Mouse (Mus musculus): Measurements from ENCODE around the gene Zbtb6.

Zbtb6 gene

DNA sequence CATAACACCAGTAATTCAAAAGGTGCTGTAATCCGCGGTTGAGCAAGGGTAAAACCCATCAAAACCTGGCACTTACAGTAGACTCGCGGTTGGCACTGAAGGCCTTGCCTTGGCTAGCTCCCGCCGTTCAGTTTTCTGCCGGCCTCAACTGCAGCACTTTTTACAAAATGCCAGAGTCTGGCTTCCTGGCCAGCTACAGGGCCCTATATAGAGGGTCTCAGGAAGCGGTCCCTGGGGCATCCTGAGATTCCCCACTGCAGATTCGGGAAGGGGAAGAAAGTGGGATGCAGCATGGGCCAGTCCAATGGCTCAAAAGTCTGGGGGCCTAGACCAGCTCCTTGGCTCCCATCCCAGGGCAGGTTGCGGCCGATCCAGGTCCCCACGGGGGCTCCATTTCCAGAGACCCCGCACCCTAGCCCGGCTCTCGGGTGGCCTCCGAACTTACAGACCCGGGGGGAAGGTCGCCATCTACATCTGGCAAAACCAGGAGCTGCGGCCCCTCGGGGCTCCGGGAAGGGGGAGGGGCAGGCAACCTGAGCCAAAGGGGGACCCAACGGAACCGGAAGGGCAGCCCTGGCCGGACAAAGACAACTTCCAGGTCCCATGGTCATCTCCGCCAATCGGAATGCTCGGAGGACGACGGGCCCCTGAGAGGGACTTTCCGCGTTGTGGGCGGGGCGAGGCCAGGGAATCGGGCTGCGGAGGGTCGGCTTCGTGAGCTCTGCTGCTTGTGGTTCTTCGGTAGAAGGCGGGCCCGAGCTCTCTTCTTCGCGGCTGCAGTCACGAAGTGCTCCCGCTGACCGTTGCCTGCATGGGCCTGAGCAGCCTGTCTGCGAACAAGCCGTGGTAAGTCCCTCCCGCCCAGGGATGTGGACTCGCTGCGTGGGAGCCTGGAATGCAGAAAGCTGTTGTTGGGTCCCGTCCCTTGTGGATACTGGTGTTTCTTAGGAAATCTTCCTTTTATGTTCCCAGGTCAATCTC lies at the start of gene Zbtb6, which contains the start of the genes Zbtb26 and Rabgap1:
Gene Zbtb6 (minus strand): TSS at position 561 of the 981 bp plus-strand sequence.
Gene Zbtb26 (minus strand): TSS at position 525 of the 981 bp plus-strand sequence.
Gene Rabgap1 (plus strand): TSS at position 669 of the 981 bp plus-strand sequence.
- in situ Hi-C loops (cut with MboI; ENCODE audit: low sequenced_read_pairs): no loop called here

DNA sequence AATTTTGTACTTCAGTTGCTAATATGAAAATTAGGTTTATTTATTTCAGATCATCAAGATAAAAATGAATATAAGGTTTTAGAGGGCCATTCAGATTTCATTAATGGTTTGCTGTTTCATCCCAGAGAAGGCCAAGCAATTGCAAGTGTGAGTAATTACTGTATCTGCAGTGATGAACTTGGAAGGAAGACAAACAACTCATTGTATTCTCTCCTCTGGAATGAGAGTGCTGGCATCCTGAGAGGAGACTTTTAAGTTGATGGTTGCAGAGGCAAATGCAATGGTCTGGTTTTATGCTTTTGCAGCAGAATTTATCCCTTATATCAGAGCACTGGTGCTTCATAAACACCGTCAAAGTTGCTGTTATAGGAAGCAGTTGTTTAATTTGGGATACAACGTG lies 46.0 kb upstream of the Zbtb6 start:
- in situ Hi-C loops (cut with MboI; ENCODE audit: low sequenced_read_pairs): no loop called here

GRCm38 (mm10) chr2:37486408-37486807 lies 43.4 kb upstream of the Zbtb6 start:
- in situ Hi-C loops (cut with MboI; ENCODE audit: low sequenced_read_pairs): no loop called here

DNA sequence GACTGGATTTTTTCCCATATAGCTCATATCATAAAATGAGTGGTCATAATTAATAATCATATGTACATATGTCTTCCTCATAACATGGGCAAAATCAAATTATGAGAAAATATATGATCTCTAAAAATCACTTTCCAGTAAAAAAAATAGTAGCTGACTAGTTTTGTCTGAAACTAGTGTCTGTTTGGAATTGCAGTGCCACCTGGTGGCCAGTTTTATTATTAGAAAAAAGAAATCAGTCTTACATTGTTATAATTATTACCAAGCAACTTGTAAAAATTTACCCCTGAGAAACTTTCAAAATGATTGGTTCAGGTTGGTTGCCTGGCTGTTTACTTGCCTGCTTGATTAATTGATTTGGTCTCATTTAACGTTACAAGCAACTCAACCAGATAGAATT lies 42.4 kb upstream of the Zbtb6 start:
- in situ Hi-C loops (cut with MboI; ENCODE audit: low sequenced_read_pairs): no loop called here

- in situ Hi-C loops (cut with MboI; ENCODE audit: low sequenced_read_pairs): no loop called here
Measured at GRCm38 (mm10) chr2:37484165-37484564, 41.2 kb upstream of the Zbtb6 start.

GRCm38 (mm10) chr2:37480039-37480438 lies 37.1 kb upstream of the Zbtb6 start:
- in situ Hi-C loops (cut with MboI; ENCODE audit: low sequenced_read_pairs): no loop called here

- in situ Hi-C loops (cut with MboI; ENCODE audit: low sequenced_read_pairs): no loop called here
Measured at GRCm38 (mm10) chr2:37479559-37479958, 36.6 kb upstream of the Zbtb6 start.

DNA sequence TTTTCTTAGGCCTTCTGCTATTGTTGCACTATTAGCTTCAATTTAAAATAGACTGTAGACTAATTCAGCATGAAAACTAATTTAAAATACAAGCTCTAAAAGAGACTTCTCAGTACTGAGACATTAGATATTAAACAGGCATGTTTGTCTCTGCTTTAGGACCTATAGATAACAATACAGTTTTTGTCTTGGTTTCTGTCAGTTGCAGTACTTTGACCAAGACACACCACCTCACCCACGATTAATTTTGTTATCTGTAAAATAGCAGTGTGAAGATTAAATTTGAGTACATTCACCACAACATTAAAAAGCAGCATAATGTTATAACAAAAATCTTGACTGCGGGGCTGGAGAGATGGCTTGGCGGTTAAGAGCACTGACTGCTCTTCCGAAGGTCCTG lies 23.3 kb upstream of the Zbtb6 start:
- in situ Hi-C loops (cut with MboI; ENCODE audit: low sequenced_read_pairs): no loop called here

- in situ Hi-C loops (cut with MboI; ENCODE audit: low sequenced_read_pairs): no loop called here
Measured at GRCm38 (mm10) chr2:37460707-37461106, 17.7 kb upstream of the Zbtb6 start.

- in situ Hi-C loops (cut with MboI; ENCODE audit: low sequenced_read_pairs): no loop called here
Measured at GRCm38 (mm10) chr2:37452376-37452760, 9.4 kb upstream of the Zbtb6 start.

- in situ Hi-C loops (cut with MboI; ENCODE audit: low sequenced_read_pairs): no loop called here
Measured at GRCm38 (mm10) chr2:37451667-37452375, 8.8 kb upstream of the Zbtb6 start.

- in situ Hi-C loops (cut with MboI; ENCODE audit: low sequenced_read_pairs): no loop called here
Measured at GRCm38 (mm10) chr2:37431609-37432008, 11.4 kb downstream of the Zbtb6 start.

DNA sequence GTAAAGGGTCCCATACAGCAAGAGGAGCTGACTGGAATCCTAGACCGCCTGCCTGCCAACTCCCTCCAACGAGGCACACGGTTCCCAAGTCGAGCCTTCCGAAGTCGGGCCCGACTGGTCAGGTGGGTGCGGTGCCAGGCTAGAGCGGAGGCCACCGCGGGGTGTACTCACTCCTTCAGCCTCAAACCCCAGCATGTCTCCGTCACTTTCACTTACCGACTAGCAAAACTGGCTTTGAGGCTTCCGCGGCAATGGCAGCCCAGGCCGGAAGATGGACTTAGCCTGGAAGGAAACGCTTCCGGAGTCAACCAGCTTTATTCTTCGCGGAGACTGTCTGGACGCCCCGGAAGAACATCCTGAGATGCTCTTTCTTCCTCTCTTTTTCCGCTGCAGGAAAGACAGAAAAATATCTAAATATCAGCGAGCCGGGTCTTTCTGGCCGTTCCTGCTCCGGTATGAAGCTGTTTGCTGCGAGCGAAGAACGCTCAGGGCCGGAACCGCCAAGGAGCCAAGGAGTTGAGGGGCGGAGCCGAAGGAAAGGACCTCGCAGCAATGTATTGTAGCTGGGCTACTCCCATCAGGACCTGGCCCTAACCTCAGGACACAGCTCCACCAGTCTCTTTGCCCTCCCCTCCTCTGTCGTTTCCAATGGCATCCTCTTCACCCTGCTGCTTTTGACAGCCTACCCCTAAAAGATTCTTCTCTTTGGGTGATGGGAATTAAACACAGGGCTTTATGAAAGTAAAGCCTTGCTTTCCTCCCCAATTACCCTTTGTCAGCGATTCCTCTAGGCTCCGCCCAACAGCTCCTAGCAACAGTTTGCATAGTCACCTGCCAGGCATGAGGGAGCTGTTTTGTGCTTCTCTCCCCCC lies 12.1 kb downstream of the Zbtb6 start:
- in situ Hi-C loops (cut with MboI; ENCODE audit: low sequenced_read_pairs): no loop called here

- in situ Hi-C loops (cut with MboI; ENCODE audit: low sequenced_read_pairs): no loop called here
Measured at GRCm38 (mm10) chr2:37423671-37424070, 19.3 kb downstream of the Zbtb6 start.

- in situ Hi-C loops (cut with MboI; ENCODE audit: low sequenced_read_pairs): no loop called here
Measured at GRCm38 (mm10) chr2:37422306-37423304, 20.4 kb downstream of the Zbtb6 start, which contains the start of gene Rc3h2. TSS of gene Rc3h2 (minus strand) at chr2:37422903.

GRCm38 (mm10) chr2:37421903-37422302 lies 21.1 kb downstream of the Zbtb6 start:
- in situ Hi-C loops (cut with MboI; ENCODE audit: low sequenced_read_pairs): no loop called here

DNA sequence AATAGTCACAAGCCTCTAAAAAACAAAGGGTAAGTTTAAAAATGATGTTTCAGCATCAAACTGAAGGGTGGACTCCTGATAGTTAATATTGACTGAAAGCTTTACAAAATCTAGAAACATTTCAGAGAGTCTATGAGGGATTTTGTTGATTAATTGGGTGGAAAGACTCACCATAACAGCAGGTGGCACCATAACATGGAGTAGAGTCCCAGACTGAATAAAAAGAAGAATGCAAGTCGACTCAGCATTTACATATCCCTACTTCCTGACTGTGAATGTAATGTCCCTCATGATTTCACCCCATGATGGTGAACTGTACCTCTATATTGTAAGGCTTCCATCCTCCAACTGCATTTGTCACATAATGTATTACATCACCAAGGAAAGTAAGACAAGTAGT lies 47.4 kb downstream of the Zbtb6 start:
- in situ Hi-C loops (cut with MboI; ENCODE audit: low sequenced_read_pairs): loop anchor here (25.0 kb wide), 1 partner anchor 367 kb away; no protein-coding TSS in a partner anchor

GRCm38 (mm10) chr2:37382921-37383320 lies 60.0 kb downstream of the Zbtb6 start:
- in situ Hi-C loops (cut with MboI; ENCODE audit: low sequenced_read_pairs): loop anchor here (10.0 to 25.0 kb wide), 2 partner anchors 112 to 379 kb away; no protein-coding TSS in a partner anchor

DNA sequence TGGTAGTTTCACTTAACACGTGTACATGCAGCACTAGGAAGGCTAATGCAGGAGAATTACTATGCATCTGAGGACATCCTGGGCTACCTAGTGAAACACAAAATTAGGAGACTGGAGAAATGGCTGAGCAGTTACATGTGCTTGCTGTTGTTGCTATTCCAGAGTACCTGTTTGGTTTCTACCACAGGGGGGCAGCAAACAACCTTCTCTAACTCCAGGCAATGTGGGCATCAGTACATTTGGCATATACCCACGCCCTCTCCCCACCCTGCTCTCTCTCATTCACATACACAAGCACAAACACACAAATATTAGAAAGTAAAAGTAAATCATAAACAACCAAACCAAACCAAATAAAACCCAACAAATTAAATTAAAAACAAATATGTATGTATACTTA lies 62.8 kb downstream of the Zbtb6 start:
- in situ Hi-C loops (cut with MboI; ENCODE audit: low sequenced_read_pairs): loop anchor here (10.0 to 25.0 kb wide), 2 partner anchors 115 to 382 kb away; no protein-coding TSS in a partner anchor

All from CH12F3 (cell line).